Mouse (Mus musculus) adrenal gland, postnatal 10 days (tissue): ENCODE data around the gene Tmed4. TPM values are rescaled to one million over a fixed set of nuclear protein-coding genes. Genes with fewer than 3 reads are reported as not detected.
"Not testable (repeated sequence)": the region's sequence is repeated elsewhere in the genome, so short reads cannot be mapped to it uniquely, and the experiment has no call there.

Experiments
- DNase-seq: peaks from one replicate; pipeline ENCODE4 v3.0.0; 2021; ENCODE audit warnings: mixed read lengths
- total RNA-seq, 2 experiments: library from RNA; stranded (reverse); gene quantifications; 2 replicates each; pipeline ENCODE4 v1.2.3; 2021

The Tmed4 gene
- total RNA-seq, 2 experiments from 2014 or later, result 83.3 to 86.5 TPM

GRCm38 (mm10) chr11:6273607-6274006 lies 1.1 kb downstream of the Tmed4 start:
- no peak for DNase-seq

GRCm38 (mm10) chr11:6267320-6268254 lies 7.1 kb downstream of the Tmed4 start, which contains the start of gene Ddx56:
Gene Ddx56 (minus strand): TSS chr11:6267772.
- peak; percentile 91 for DNase-seq

DNA sequence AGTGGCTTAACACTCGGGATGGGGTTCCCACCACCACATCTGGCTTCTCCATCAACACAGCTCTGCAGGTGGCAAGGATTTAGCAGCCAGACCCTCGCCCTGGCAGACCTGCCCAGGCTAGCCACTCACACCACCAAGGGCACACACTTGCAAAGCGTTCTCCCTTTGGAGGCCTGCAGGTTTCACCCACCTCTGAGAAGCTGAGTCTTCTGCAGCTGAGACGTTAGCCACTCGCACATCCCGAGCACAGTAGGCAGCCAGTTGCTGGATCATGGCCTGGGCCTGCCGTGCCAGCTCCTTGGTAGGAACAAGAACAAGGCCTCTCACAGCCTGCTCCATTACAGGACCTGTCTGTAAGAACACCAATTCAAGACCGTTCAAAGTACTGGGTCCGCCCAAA lies 8.0 kb downstream of the Tmed4 start:
- DNase-seq, result no peak

- peak; percentile 81 for DNase-seq
These were observed 13.1 kb downstream of the Tmed4 start for GRCm38 (mm10) chr11:6261434-6262082.

DNA sequence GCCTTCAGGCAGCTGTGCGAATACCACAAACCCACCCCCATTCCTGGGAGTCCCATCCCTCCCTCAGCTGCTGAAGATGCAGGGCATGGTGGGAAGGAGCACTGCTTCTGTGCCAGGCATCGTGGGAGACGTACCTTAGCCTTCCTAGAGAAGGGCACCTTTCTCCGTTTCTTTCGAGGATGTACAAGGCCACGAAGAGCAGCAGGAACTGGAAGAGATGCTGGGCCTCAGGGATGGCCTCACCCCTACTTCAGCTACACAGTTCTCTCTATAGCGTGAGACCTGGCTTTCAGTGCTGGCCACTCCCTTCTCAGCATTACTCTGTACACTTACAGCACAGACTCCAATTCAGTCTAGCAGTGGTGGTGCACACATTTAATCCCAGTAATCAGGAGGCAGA lies 15.3 kb downstream of the Tmed4 start:
- DNase-seq, result no peak

GRCm38 (mm10) chr11:6256490-6257072 lies 18.1 kb downstream of the Tmed4 start:
- peak; percentile 49 for DNase-seq

DNA sequence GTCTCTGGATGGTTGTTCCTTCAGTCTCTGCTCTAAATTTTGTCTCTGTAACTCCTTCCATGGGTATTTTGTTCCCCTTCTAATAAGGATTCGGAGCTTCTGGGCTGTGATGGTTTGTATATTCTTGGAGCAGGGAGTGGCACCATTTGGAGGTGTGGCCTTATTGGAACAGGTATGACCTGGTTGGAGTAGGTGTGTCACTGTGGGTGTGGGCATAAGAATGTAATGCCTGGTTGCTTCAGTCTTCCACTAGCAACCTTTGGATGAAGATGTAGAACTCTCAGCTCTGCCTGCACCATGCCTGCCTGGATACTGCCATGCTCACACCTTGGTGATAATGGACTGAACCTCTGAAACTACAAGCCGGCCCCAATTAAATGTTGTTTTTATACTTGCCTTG lies 20.1 kb downstream of the Tmed4 start:
- not testable (repeated sequence) for DNase-seq

DNA sequence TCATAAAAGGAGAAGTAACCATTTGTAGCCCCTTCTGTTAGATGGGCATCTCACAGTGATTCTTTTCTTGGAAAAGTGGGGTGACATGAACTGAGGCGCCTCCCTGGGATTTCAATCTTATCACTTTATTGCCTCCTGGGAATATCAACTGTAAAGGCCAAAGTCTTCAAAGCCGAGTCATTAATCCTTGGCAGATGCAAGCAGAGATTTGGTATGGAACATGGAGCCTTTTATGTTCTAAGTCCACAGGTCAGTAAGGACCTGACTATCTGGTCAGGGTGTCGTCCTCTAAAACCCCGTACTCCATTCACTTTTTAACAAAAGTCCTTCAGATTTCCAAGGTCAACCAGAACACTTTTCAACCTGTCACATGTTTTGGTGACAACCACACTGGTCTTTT lies 21.8 kb downstream of the Tmed4 start:
- no peak for DNase-seq

DNA sequence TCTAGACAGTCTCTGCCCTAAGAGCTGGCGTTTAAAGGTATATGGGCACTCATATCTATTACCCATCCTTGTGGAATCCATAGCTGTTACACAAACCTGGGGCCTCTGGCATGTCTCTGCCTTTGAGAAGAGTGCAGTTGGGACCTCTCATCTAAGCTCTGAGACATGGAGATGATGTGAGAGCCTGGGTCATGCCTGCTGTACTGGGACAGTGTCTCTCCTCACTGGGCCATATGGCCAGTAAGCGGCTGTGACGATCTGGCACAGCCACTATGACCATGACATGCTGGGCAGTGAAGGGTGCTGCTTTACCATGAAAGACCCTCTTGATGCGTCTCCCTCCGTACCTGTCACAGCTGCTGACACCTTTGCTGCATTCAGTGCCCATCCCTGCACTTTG lies 22.4 kb downstream of the Tmed4 start:
- no peak for DNase-seq

GRCm38 (mm10) chr11:6244707-6245106 lies 30.0 kb downstream of the Tmed4 start:
- DNase-seq, result no peak

DNA sequence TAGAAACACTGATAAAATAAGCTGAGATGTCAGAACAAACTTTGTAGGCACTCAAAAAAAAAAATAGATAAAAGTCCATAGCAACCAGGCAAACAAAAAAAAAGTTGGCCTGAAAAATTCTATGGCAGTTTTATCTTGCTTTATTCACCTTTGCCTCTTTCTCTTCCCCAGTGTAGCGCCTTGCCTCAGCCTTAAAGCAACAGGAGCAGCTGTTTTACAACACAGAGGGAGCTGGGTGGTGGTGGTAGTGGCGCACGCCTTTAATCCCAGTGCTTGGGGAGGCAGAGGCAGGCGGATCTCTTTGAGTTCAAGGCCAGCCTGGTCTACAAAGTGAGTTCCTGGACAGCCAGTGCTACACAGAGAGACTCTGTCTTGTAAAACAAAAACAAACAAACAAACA lies 41.6 kb downstream of the Tmed4 start:
- DNase-seq, result no peak

- DNase-seq, result no peak
These were observed 44.7 kb downstream of the Tmed4 start, which contains the start of gene Npc1l1 for GRCm38 (mm10) chr11:6230012-6230411. Gene Npc1l1 (minus strand): TSS chr11:6230143.

DNA sequence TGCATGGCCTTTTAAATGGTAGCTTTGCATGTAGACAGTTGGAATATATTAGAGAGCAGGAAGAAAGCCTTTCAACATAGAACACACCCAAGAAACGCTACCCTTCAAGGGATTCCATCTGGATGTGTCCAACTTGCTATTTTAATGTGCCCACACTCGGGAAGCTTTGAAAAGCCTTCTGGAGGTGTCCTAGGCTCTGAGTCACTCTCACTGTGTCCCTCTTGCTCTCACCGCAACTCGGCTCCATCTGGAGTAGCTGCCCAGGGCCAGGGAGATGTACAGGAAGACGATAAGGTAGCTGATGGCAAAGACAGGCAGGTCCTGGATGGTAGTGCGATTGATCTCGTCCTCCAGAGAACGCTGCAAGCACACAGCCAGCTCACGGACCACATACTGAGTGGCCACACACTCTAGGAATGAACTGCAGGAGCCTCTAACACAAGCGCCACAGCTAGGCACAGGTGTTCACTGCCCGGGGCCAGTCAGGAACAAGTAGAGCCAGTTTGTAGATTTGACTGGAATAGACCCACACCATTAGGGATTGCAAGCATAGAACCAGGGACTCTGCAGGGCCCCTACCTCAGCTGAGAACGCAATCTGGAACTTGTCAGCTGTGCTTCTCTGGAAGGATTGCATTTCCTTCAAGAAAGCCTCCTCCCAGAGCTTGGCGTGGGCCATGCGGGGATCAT lies 50.0 kb downstream of the Tmed4 start:
- DNase-seq, result no peak

DNA sequence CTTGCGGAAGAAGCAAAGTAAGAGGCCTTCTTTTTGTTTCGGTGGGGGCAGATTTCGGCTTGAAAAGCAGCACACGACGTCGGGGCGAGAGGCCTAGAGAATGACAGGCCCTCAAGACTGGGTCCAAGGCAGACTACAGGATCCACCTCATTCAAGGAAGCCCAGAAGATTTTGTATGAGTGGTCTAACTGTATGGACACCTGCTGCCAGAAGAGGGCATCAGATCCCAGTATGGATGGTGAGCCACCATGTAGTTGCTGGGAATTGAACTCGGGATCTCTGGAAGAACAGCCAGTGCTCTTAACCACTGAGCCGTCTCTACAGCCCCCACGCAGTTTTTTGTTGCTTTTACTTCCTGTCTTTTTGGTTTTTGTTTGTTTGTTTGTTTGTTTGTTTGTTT lies 52.5 kb downstream of the Tmed4 start:
- no peak for DNase-seq

Other genes starting within 250 kb of the Tmed4 start
- gene Camk2b, start 208.5 kb downstream of the Tmed4 start, total RNA-seq, result 10 to 100 TPM; 15.7 to 30.4 TPM
- under 1 TPM; 0.21 to 0.24 TPM for gene A730071L15Rik, start 74.8 kb downstream of the Tmed4 start, total RNA-seq
- 10 to 100 TPM; 45.8 to 52.3 TPM for gene Nudcd3, start 74.5 kb downstream of the Tmed4 start, total RNA-seq
- not detected for gene Npc1l1, start 44.7 kb downstream of the Tmed4 start, total RNA-seq
- 10 to 100 TPM; 49.8 to 52.7 TPM for gene Ddx56, start 7.1 kb downstream of the Tmed4 start, total RNA-seq
- 100 to 1,000 TPM; 854 to 941 TPM for gene Ogdh, start 16.8 kb upstream of the Tmed4 start, total RNA-seq
- gene Zmiz2, start 114.2 kb upstream of the Tmed4 start, total RNA-seq, result 10 to 100 TPM; 38.4 to 48.2 TPM
- gene Ppia, start 140.6 kb upstream of the Tmed4 start, total RNA-seq, result 1,000 to 10,000 TPM; 1,588 to 1,631 TPM
- gene H2afv, start 169.6 kb upstream of the Tmed4 start, total RNA-seq, result 10 to 100 TPM; 84.9 to 92.0 TPM
- 10 to 100 TPM; 62.7 to 71.0 TPM for gene Purb, start 201.0 kb upstream of the Tmed4 start, total RNA-seq
- gene Myo1g, start 246.1 kb upstream of the Tmed4 start, total RNA-seq, result 1 to 10 TPM; 6.3 to 6.5 TPM